Mouse (Mus musculus): ENCODE data around the gene Sec24d.

The Sec24d gene

GRCm38 (mm10) chr3:123266753-123267651 lies at the start of gene Sec24d:
Sec24d (plus strand) TSS chr3:123267455.
- DNase-seq (ENCODE audit: low read depth): peak; percentile 92

GRCm38 (mm10) chr3:123218646-123219045 lies 48.6 kb upstream of the Sec24d start:
- no peak for DNase-seq (ENCODE audit: low read depth)

GRCm38 (mm10) chr3:123227276-123227675 lies 40.0 kb upstream of the Sec24d start:
- no peak for DNase-seq (ENCODE audit: low read depth)

GRCm38 (mm10) chr3:123231639-123232038 lies 35.6 kb upstream of the Sec24d start:
- no peak for DNase-seq (ENCODE audit: low read depth)

GRCm38 (mm10) chr3:123234191-123234836 lies 32.9 kb upstream of the Sec24d start:
- peak; percentile 54 for DNase-seq (ENCODE audit: low read depth)

- no peak for DNase-seq (ENCODE audit: low read depth)
Measured at GRCm38 (mm10) chr3:123235495-123235894, 31.8 kb upstream of the Sec24d start.

- DNase-seq (ENCODE audit: low read depth): no peak
Measured at GRCm38 (mm10) chr3:123235921-123236320, 31.3 kb upstream of the Sec24d start, which contains the start of gene Synpo2. Synpo2 (minus strand) TSS chr3:123236149.

GRCm38 (mm10) chr3:123237039-123237438 lies 30.2 kb upstream of the Sec24d start:
- no peak for DNase-seq (ENCODE audit: low read depth)

GRCm38 (mm10) chr3:123237446-123237845 lies 29.8 kb upstream of the Sec24d start:
- DNase-seq (ENCODE audit: low read depth): no peak

GRCm38 (mm10) chr3:123244376-123244775 lies 22.9 kb upstream of the Sec24d start:
- no peak for DNase-seq (ENCODE audit: low read depth)

GRCm38 (mm10) chr3:123245646-123246045 lies 21.6 kb upstream of the Sec24d start:
- DNase-seq (ENCODE audit: low read depth): no peak

GRCm38 (mm10) chr3:123256181-123257101 lies 10.8 kb upstream of the Sec24d start:
- no peak for DNase-seq (ENCODE audit: low read depth)

GRCm38 (mm10) chr3:123258709-123259108 lies 8.5 kb upstream of the Sec24d start:
- no peak for DNase-seq (ENCODE audit: low read depth)

- no peak for DNase-seq (ENCODE audit: low read depth)
Measured at GRCm38 (mm10) chr3:123264706-123265105, 2.5 kb upstream of the Sec24d start.

GRCm38 (mm10) chr3:123267741-123268201 lies 516 bp downstream of the Sec24d start:
- DNase-seq (ENCODE audit: low read depth): peak; percentile 62

- no peak for DNase-seq (ENCODE audit: low read depth)
Measured at GRCm38 (mm10) chr3:123282866-123283615, 15.8 kb downstream of the Sec24d start.

- DNase-seq (ENCODE audit: low read depth): no peak
Measured at GRCm38 (mm10) chr3:123284284-123284683, 17.0 kb downstream of the Sec24d start.

GRCm38 (mm10) chr3:123285649-123286048 lies 18.4 kb downstream of the Sec24d start:
- no peak for DNase-seq (ENCODE audit: low read depth)

GRCm38 (mm10) chr3:123288856-123289570 lies 21.8 kb downstream of the Sec24d start:
- no peak for DNase-seq (ENCODE audit: low read depth)

GRCm38 (mm10) chr3:123291670-123292069 lies 24.4 kb downstream of the Sec24d start:
- no peak for DNase-seq (ENCODE audit: low read depth)

Measured in naive thymus-derived CD4-positive, alpha-beta T cell, adult 2 months (primary cell).